Mouse (Mus musculus): ENCODE measurements around the gene Stx4a. TPM values are rescaled to one million over a fixed set of nuclear protein-coding genes. Genes with fewer than 3 reads are reported as not detected.
A peak's percentile ranks its signal among the peaks of the same experiment; 100 is the strongest.

Stx4a gene
- polyA plus RNA-seq, 1 experiment from 2014 or later = 46.4 TPM

DNA sequence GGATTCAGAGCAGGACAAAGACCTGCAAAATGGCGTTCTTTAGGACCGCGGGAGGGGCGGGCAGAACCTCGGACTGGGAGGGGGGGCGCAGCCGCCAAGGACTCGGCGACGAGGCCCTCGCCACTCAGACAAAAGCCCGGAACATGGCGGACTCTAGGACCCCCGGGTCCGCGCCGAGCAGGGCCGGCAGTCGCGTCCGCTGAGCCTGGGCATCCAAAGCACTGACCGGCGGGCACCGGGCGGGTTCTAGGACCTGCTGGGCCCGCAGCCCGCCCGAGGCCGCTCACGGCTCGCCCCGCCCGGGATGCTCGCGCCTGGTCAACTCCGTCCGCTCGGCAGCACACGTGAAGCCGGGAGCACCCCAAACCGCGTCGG, 51.5 kb downstream of the Stx4a start:
- peak; percentile 95 for ATAC-seq (replicated peaks; ENCODE audit: low FRiP score)
- Histone ChIP-seq H3K36me3 (peaks cover 54% of the 10 kb centered on the region), H3K27ac (peak overlapping the region; percentile 100), H3K9me3 (replicated peaks) (no peaks in the 10 kb centered on the region), H3K4me1 (peaks cover 29% of the 10 kb centered on the region), H3K9ac (peak overlapping the region; percentile 100), H3K4me2 (peak overlapping the region; percentile 82), H3K4me3 (replicated peaks) (peak overlapping the region; percentile 98), H3K27me3 (no peaks in the 10 kb centered on the region)
- WGBS = 0% methylated on average over 41 of the region's 43 CpGs

DNA sequence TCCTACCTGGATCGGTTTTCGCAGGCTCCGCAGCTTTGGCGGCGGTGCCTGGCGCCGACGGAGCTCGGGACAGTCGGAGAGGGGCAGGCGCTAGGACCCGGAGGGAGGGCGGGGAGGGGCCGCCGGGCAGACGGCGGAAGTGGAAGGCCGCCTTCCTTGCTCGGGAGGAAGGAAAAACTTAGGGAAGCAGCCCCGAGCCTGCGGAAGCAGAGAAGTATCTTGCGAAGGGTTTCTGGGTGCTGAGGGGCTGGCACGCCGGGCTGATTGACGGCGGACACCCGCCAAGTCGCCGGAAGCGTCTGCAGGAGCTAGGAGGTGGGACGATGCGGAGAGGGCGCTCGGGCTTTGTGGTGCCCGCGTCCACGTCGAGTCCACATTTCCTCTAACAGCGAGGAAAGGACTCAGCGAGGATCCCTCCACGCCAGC, 52.0 kb downstream of the Stx4a start, which contains the start of gene Zfp646:
TSS of gene Zfp646 (plus strand) at position 181 of the 426 bp plus-strand sequence.
- peak within 1 kb of the TSS; percentile 100 for H3K9ac ChIP-seq
- peaks cover 55% of the 10 kb centered on the region for H3K36me3 ChIP-seq
- peak within 1 kb of the TSS; percentile 100 for H3K27ac ChIP-seq
- H3K4me1 ChIP-seq = peaks cover 29% of the 10 kb centered on the region
- under 1% methylated on average over 41 of the region's 41 CpGs for WGBS
- peak; percentile 91 for ATAC-seq (replicated peaks; ENCODE audit: low FRiP score)
- peak within 1 kb of the TSS; percentile 82 for H3K4me2 ChIP-seq
- no peaks in the 10 kb centered on the region for H3K27me3 ChIP-seq
- peak within 1 kb of the TSS; percentile 98 for H3K4me3 ChIP-seq (replicated peaks)
- no peaks in the 10 kb centered on the region for H3K9me3 ChIP-seq (replicated peaks)

DNA sequence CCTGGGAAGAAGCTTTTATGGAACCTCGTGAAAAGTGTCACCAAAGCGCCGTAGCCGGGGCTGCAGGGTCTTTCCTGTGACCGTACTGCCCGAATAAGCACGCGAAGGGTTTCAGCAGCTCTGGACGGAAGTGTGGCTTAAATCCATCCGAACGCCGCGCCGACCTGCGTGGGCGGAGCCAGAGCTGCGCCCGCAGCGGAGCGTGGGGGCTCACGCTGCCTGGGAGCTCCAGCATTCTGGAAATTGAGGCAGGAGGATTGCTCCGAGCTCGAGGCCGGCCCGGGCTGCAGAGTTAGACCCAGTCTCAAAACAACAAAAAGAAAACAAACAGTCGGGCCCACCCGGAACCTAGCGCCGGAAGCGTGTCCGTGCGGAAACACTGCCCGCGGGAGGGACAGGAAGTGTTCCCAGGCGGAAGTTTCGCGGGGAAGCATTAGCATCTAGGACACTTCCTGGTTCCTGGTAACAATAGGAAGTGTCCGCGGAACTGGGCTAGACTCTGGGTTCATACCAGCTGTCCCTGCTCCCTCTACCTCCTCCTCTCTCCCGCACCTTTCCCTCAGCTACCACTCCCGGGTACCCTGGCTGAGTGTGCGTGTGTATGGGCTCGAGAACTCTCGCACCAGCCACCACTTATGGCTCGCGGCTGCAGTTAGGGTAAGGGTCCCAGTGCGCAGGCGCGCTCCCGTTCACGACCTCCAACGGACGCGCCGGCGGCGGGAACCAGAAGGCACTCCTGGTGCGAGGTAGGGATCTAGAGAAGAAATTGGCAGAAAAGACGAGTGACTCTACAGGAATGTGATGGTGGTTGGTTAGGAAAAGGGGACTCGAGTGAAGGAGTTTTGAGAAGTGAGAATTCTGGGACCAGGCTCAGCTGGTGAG, 52.6 kb downstream of the Stx4a start, which contains the start of gene Zfp668:
TSS of gene Zfp668 (minus strand) at position 362 of the 882 bp plus-strand sequence.
- Histone ChIP-seq H3K4me1 (peaks cover 29% of the 10 kb centered on the region), H3K36me3 (peaks cover 55% of the 10 kb centered on the region), H3K9me3 (replicated peaks) (no peaks in the 10 kb centered on the region), H3K27ac (peak within 1 kb of the TSS; percentile 100), H3K9ac (peak within 1 kb of the TSS; percentile 100), H3K4me2 (peak within 1 kb of the TSS; percentile 82), H3K27me3 (no peaks in the 10 kb centered on the region), H3K4me3 (replicated peaks) (peak within 1 kb of the TSS; percentile 98)
- ATAC-seq (replicated peaks; ENCODE audit: low FRiP score) = peak; percentile 62
- WGBS = under 1% methylated on average over 60 of the region's 60 CpGs

DNA sequence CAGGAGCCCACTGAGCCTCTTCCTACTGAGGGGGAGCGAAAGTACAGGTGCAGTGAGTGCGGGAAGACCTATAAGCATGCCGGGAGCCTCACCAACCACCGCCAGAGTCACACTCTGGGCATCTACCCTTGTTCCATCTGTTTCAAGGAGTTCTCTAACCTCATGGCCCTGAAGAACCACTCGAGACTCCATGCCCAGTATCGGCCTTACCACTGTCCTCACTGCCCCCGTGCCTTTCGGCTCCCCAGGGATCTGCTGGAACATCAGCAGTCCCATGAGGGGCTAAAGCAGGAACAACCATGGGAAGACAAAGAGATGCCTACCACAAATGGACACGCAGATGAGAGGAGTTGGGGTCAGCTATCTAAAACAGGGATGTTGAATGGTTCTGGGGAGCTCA, 55.2 kb downstream of the Stx4a start:
- Histone ChIP-seq H3K36me3 (peaks cover 67% of the 10 kb centered on the region), H3K9me3 (replicated peaks) (no peaks in the 10 kb centered on the region), H3K4me3 (replicated peaks) (no peak overlapping the region), H3K27me3 (no peaks in the 10 kb centered on the region), H3K27ac (no peak overlapping the region), H3K9ac (no peak overlapping the region), H3K4me1 (peaks cover 30% of the 10 kb centered on the region), H3K4me2 (no peak overlapping the region)
- WGBS = 96% methylated on average over 9 of the region's 9 CpGs
- ATAC-seq (replicated peaks; ENCODE audit: low FRiP score) = no peak

DNA sequence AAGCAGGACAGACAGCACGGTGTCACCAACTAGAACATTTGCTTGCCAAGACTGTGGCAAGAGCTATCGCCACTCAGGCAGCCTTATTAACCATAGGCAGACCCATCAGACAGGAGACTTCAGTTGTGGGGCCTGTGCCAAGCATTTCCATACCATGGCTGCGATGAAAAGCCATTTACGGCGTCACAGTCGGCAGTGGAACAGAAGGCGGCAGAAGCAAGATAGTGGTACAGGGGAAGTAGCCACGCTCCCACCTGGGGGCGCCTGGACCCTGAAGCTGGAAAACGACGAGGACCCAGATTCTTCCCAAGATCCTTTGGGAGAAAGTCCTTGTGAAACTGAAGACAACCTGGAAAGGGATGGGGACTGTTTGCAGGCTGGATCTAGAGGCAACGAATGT, 56.3 kb downstream of the Stx4a start:
- H3K27me3 ChIP-seq = no peaks in the 10 kb centered on the region
- no peaks in the 10 kb centered on the region for H3K9me3 ChIP-seq (replicated peaks)
- peaks cover 78% of the 10 kb centered on the region for H3K36me3 ChIP-seq
- no peak overlapping the region for H3K4me2 ChIP-seq
- ATAC-seq (replicated peaks; ENCODE audit: low FRiP score) = no peak
- H3K9ac ChIP-seq = no peak overlapping the region
- 85% methylated on average over 12 of the region's 12 CpGs for WGBS
- H3K4me1 ChIP-seq = peaks cover 30% of the 10 kb centered on the region
- H3K4me3 ChIP-seq (replicated peaks) = no peak overlapping the region
- no peak overlapping the region for H3K27ac ChIP-seq

DNA sequence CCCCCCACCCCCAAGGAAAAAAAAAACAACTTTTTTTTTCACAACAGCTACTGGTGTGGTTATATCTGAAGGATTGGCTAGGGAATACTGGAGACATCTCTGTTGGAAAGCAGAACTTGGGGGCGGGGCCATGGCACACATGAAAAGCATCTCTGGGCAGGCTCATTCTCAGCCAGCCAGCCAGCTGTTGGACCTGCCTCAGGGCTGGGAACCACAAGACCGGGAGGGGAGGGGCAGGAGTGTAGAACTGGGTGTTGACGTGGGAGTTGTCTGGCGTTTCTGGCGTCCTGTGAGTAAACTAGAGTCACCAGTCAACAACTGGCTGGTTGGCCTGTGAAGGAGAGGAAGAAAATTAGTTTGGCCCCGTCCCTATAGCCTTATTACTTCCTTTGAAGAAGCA, 61.9 kb downstream of the Stx4a start:
- H3K9ac ChIP-seq = no peak overlapping the region
- ATAC-seq (replicated peaks; ENCODE audit: low FRiP score) = no peak
- WGBS = 56% methylated on average over 6 of the region's 6 CpGs

DNA sequence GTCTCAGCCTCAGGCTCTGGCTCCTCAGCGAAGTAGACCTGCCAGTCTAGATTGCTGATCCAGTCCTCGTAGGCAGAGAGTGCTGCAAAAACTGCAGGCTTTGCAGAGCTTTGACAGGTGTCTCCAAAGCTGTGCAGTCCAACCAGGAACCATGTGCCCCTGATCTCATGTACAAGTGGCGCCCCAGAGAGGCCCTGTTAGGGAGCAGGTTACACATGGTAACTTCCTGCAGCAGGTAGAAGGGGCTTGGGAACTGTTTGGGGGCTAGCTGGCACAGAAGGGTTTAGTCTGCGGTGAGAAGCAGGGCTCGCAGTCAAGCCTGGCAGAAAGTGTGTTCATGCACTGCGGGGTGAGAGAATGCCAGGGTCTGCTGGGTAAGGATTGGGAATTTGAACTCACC, 62.5 kb downstream of the Stx4a start:
- Histone ChIP-seq H3K27me3 (no peaks in the 10 kb centered on the region), H3K4me1 (peaks cover 20% of the 10 kb centered on the region), H3K4me2 (no peak overlapping the region), H3K9ac (no peak overlapping the region), H3K9me3 (replicated peaks) (no peaks in the 10 kb centered on the region), H3K36me3 (peaks cover 82% of the 10 kb centered on the region), H3K27ac (no peak overlapping the region), H3K4me3 (replicated peaks) (no peak overlapping the region)
- ATAC-seq (replicated peaks; ENCODE audit: low FRiP score) = no peak
- WGBS = 84% methylated on average over 6 of the region's 6 CpGs

More for the DNA sequence above, 61.9 kb downstream of the Stx4a start:
- Histone ChIP-seq H3K4me3 (replicated peaks) (no peak overlapping the region), H3K27ac (no peak overlapping the region), H3K27me3 (no peaks in the 10 kb centered on the region), H3K4me2 (no peak overlapping the region), H3K4me1 (peaks cover 20% of the 10 kb centered on the region), H3K36me3 (peaks cover 87% of the 10 kb centered on the region), H3K9me3 (replicated peaks) (no peaks in the 10 kb centered on the region)

DNA sequence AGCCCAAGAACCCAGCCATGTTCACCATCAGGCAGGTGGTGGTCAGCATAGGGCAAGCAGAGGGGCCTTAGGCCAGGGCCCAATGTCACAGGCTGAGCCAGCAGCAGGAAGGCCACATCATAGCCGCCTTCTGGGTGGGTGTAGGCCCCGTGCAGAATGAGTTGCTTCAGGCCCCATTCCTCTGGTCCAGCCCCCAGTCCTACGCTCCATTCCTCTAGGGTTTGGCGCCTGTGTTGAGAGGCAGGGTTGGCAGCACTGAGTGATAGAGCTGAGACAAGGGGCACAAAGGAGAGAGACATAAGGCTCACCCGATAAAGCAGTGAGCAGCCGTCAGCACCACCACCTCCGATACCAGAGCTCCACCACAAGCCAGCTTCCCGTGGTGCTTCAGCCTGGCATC, 63.1 kb downstream of the Stx4a start:
- WGBS = 86% methylated on average over 8 of the region's 8 CpGs
- Histone ChIP-seq H3K27ac (no peak overlapping the region), H3K36me3 (peaks cover 82% of the 10 kb centered on the region), H3K9ac (no peak overlapping the region), H3K4me2 (no peak overlapping the region), H3K4me3 (replicated peaks) (no peak overlapping the region), H3K27me3 (no peaks in the 10 kb centered on the region), H3K4me1 (peaks cover 20% of the 10 kb centered on the region), H3K9me3 (replicated peaks) (no peaks in the 10 kb centered on the region)
- ATAC-seq (replicated peaks; ENCODE audit: low FRiP score) = no peak

DNA sequence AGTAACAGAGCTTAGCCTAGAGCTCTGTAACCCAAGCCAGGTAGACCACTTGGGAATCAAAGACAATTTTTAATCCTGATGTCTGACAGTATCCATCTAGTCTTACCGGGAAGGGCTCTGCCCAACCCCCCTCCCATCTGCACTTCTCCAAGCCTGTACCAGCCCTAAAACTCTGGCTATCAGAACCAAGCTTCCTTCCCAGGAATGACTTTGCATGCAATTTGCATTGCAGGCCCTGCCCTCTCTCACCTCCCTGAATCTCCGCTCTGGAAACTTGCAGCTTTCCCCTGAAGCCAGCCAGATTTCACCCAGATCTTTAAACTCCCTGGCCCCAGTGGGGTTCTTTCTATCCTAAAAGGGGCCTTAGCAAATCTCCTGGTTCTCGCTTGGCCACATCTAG, 63.7 kb downstream of the Stx4a start:
- Histone ChIP-seq H3K4me2 (no peak overlapping the region), H3K9me3 (replicated peaks) (no peaks in the 10 kb centered on the region), H3K4me3 (replicated peaks) (no peak overlapping the region), H3K27ac (no peak overlapping the region), H3K9ac (no peak overlapping the region), H3K4me1 (peaks cover 18% of the 10 kb centered on the region), H3K27me3 (no peaks in the 10 kb centered on the region), H3K36me3 (peaks cover 82% of the 10 kb centered on the region)
- 80% methylated on average over 3 of the region's 3 CpGs for WGBS
- ATAC-seq (replicated peaks; ENCODE audit: low FRiP score) = no peak

DNA sequence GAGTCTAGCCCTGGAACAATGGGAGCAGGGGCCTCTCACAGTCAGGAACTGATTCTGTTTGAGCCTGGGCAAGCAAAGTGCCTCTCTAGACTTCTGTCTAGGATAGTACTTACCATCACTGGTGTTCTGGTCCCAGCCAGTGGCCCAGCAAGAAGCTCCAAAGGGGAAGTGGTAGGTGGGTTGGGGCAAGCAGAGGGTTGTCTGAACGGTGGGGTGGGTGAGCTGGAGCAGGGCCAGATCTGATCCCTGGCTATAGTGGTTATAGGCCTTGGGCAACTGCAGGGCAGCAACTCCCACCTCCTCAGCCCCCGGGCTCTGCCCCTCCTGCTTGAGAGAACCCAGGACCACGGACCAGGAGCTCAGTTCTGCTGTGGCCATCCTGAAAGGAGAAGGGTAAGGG, 64.7 kb downstream of the Stx4a start:
- Histone ChIP-seq H3K4me1 (peaks cover 10% of the 10 kb centered on the region), H3K36me3 (peaks cover 81% of the 10 kb centered on the region), H3K9me3 (replicated peaks) (no peaks in the 10 kb centered on the region), H3K4me3 (replicated peaks) (no peak overlapping the region), H3K27ac (no peak overlapping the region), H3K4me2 (no peak overlapping the region), H3K9ac (no peak overlapping the region), H3K27me3 (no peaks in the 10 kb centered on the region)
- no peak for ATAC-seq (replicated peaks; ENCODE audit: low FRiP score)
- WGBS = 54% methylated on average over 3 of the region's 3 CpGs

DNA sequence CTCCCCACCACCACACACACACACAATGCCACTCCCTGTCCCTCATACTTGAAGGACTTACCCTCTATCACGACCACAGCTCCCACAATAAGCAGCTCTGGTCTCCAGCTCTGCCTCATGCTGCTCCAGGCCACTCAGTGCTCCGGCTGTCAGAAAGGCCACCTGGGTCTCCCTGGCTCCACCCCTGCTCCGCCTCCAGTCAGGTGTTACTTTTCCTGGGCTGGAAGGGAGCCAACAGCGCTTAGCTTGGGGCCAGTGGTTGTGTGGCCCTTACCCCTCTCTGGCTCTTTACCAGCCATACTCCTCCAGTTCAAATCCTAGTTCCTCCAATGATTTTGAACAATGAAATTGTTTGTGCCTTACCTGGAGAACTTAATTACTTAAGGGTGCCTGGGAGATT, 66.7 kb downstream of the Stx4a start, which contains the start of gene Prss53:
TSS of gene Prss53 (minus strand) at position 173 of the 400 bp plus-strand sequence.
- no peak within 1 kb of the TSS for H3K4me2 ChIP-seq
- no peak within 1 kb of the TSS for H3K4me3 ChIP-seq (replicated peaks)
- H3K9ac ChIP-seq = 0 out of 2 replicates have a peak within 1 kb of the TSS, but pooled peaks have one; percentile 29
- no peak within 1 kb of the TSS for H3K27ac ChIP-seq
- ATAC-seq (replicated peaks; ENCODE audit: low FRiP score) = no peak
- H3K4me1 ChIP-seq = peaks cover 10% of the 10 kb centered on the region
- no peaks in the 10 kb centered on the region for H3K27me3 ChIP-seq
- 32% methylated on average over 4 of the region's 4 CpGs for WGBS
- no peaks in the 10 kb centered on the region for H3K9me3 ChIP-seq (replicated peaks)
- peaks cover 61% of the 10 kb centered on the region for H3K36me3 ChIP-seq

DNA sequence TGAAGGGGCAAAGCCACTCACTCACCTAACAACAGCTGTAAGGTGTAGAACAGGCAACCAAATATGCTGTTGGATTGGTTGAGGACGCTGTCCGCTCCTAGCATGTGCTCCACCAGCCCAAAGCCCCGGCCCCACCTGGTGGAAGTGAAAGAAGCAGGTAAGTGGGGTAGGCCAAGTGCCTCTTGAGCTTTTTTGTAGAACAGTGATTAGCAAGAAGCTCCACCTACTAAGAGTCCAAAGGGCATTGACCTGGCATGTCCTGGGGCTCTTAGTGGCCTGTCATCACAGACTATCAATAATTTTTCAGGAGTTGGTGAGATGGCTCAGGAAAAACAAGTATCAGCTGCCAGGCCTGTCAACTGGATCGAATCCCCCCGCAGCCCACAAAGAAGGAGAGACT, 70.4 kb downstream of the Stx4a start:
- Histone ChIP-seq H3K9me3 (replicated peaks) (no peaks in the 10 kb centered on the region), H3K9ac (peak overlapping the region; percentile 59), H3K36me3 (peaks cover 24% of the 10 kb centered on the region), H3K27ac (peak overlapping the region; percentile 84; the same call in 1 of the 2 replicates), H3K4me1 (peaks cover 10% of the 10 kb centered on the region), H3K4me2 (peak overlapping the region; percentile 72), H3K4me3 (replicated peaks) (peak overlapping the region; percentile 69), H3K27me3 (0 out of 2 replicates have a peak, but pooled peaks cover 3% of the 10 kb centered on the region)
- WGBS = 62% methylated on average over 5 of the region's 5 CpGs
- ATAC-seq (replicated peaks; ENCODE audit: low FRiP score) = no peak

Data from kidney, embryonic 15.5 days (tissue).